Mouse (Mus musculus) testis, adult 2 months (tissue): ENCODE measurements around the gene F12.

Experiments used
- CTCF ChIP-seq: fragments of 200-500 bp; IDR thresholded peaks from 2 replicates; pipeline ENCODE4 v1.5.1; 2012; ENCODE audit warnings: low read depth, mild to moderate bottlenecking, inconsistent platforms, low read length, moderate library complexity; ENCODE audit not compliant: control insufficient read depth, insufficient read depth, insufficient replicate concordance
- POLR2A ChIP-seq: fragments of 200-500 bp; IDR thresholded peaks from 2 replicates; pipeline ENCODE4 v1.6.1; 2012; ENCODE audit warnings: low read depth, mild to moderate bottlenecking, inconsistent platforms, low read length, moderate library complexity; ENCODE audit not compliant: control insufficient read depth

- TF ChIP-seq CTCF (no peak), POLR2A (no peak)
Measured at GRCm38 (mm10) chr13:55399300-55400038, 27.1 kb downstream of the F12 start.
